In genomic region chr2:169515350-169515749, GRCm38 (mm10) we compare ENCODE assay signal across 11 mouse cellular contexts.
DNase-seq lines count a peak whose midpoint lies in the region; ATAC-seq and TF ChIP-seq lines count a peak whose summit lies in the region.
"Had no signal": no experiment of that assay in that cellular context is flagged by ENCODE, and none has a peak within 500 bp of the region (broad histone marks: within the 10 kb centered on the region; RNA-seq: fewer than 3 reads in every experiment).

No protein-coding gene starts in this region.

- 0 out of 2 replicates have a peak overlapping the region, but pooled peaks have one; percentile 15 for H3K27ac ChIP-seq in kidney, embryonic 16.5 days (ENCODE audit: low read length)
- H3K27ac ChIP-seq in brown adipose tissue, adult 24 weeks (replicated peaks; ENCODE audit: low read depth, low read length) = no peak overlapping the region
- H3K27ac ChIP-seq in lung, postnatal 0 days (ENCODE audit: low read length) = no peak overlapping the region
- H3K27ac ChIP-seq in midbrain, embryonic 10.5 days (replicated peaks) = no peak overlapping the region

- no peak for ATAC-seq in kidney, embryonic 16.5 days (ENCODE audit: low FRiP score, low TSS enrichment)
- ATAC-seq in lung, postnatal 0 days = no peak
- ATAC-seq: Patski had no signal

- H3K9ac ChIP-seq in kidney, embryonic 16.5 days (replicated peaks; ENCODE audit: low read length) = no peak overlapping the region
- H3K9ac ChIP-seq in lung, postnatal 0 days (replicated peaks; ENCODE audit: low read depth) = no peak overlapping the region

- no peaks in the 10 kb centered on the region for H3K9me3 ChIP-seq in kidney, embryonic 16.5 days (ENCODE audit: low read length)
- no peaks in the 10 kb centered on the region for H3K9me3 ChIP-seq in lung, postnatal 0 days (ENCODE audit: low read length)
- no peaks in the 10 kb centered on the region for H3K9me3 ChIP-seq in midbrain, embryonic 10.5 days (replicated peaks)

- TF ChIP-seq CTCF in lung, postnatal 0 days (IDR thresholded peaks at IDR 0.05) = no peak

- DNase-seq in kidney, adult 9 months = no peak
- no peak for DNase-seq in lung, postnatal 0 days (ENCODE audit: low spot score)
- peak; percentile 32 for DNase-seq in thymus, postnatal 14 days
- DNase-seq in midbrain, embryonic 10.5 days (ENCODE audit: low spot score) = no peak
- DNase-seq in retina, postnatal 1 day = no peak
- DNase-seq: cerebellum, adult 2 months; gastrocnemius, postnatal 25 days had no signal

- 65% methylated on average over 11 of the region's 11 CpGs for WGBS in kidney, embryonic 16.5 days
- 53% methylated on average over 11 of the region's 11 CpGs for WGBS in lung, postnatal 0 days
- WGBS in midbrain, embryonic 10.5 days = 71% methylated on average over 11 of the region's 11 CpGs

- H3K36me3 ChIP-seq in kidney, embryonic 16.5 days (ENCODE audit: insufficient read depth, low read length) = no peaks in the 10 kb centered on the region
- no peaks in the 10 kb centered on the region for H3K36me3 ChIP-seq in lung, postnatal 0 days (ENCODE audit: insufficient read depth, low read length)
- no peaks in the 10 kb centered on the region for H3K36me3 ChIP-seq in midbrain, embryonic 10.5 days

- no peak overlapping the region for H3K4me2 ChIP-seq in kidney, embryonic 16.5 days (replicated peaks; ENCODE audit: low read depth, low read length)
- 0 out of 2 replicates have a peak overlapping the region, but pooled peaks have one; percentile 8 for H3K4me2 ChIP-seq in lung, postnatal 0 days (replicated peaks; ENCODE audit: low read depth, low read length)

- peaks cover 4% of the 10 kb centered on the region; the same call in 1 of the 2 replicates for H3K4me1 ChIP-seq in kidney, embryonic 16.5 days (ENCODE audit: insufficient read depth, low read length)
- H3K4me1 ChIP-seq in brown adipose tissue, adult 24 weeks (ENCODE audit: control insufficient read depth, insufficient read depth, insufficient read length, low read length) = no peaks in the 10 kb centered on the region; the same call in 1 of the 2 replicates
- H3K4me1 ChIP-seq in lung, postnatal 0 days (ENCODE audit: insufficient read depth, low read depth, low read length) = no peaks in the 10 kb centered on the region
- H3K4me1 ChIP-seq in midbrain, embryonic 10.5 days = peaks cover 8% of the 10 kb centered on the region
- H3K4me1 ChIP-seq: megakaryocyte, embryonic 14.5 days had no signal

- H3K27me3 ChIP-seq in kidney, embryonic 16.5 days (ENCODE audit: insufficient read depth, low read length) = no peaks in the 10 kb centered on the region
- no peaks in the 10 kb centered on the region for H3K27me3 ChIP-seq in lung, postnatal 0 days (replicated peaks; ENCODE audit: insufficient read depth, low read length)
- H3K27me3 ChIP-seq in midbrain, embryonic 10.5 days (ENCODE audit: low read depth, poor library complexity, severe bottlenecking) = no peaks in the 10 kb centered on the region
- H3K27me3 ChIP-seq: megakaryocyte, embryonic 14.5 days; Patski had no signal

- no peak for TF ChIP-seq EP300 in lung, postnatal 0 days (IDR thresholded peaks at IDR 0.05)

- H3K4me3 ChIP-seq in kidney, embryonic 16.5 days (ENCODE audit: low read length) = no peak overlapping the region
- peak overlapping the region; percentile 5; the same call in 1 of the 2 replicates for H3K4me3 ChIP-seq in brown adipose tissue, adult 24 weeks (ENCODE audit: insufficient read depth, low read depth, low read length)
- H3K4me3 ChIP-seq in lung, postnatal 0 days (ENCODE audit: low read depth, low read length) = no peak overlapping the region
- no peak overlapping the region for H3K4me3 ChIP-seq in midbrain, embryonic 10.5 days
- H3K4me3 ChIP-seq: megakaryocyte, embryonic 14.5 days had no signal
